Mouse (Mus musculus): ENCODE measurements around the gene Gm4131. TPM values are rescaled to one million over a fixed set of nuclear protein-coding genes. Genes with fewer than 3 reads are reported as not detected.

The Gm4131 gene
- polyA plus RNA-seq, 1 experiment from 2014 or later, result not detected

- 73% methylated on average over 8 of the region's 8 CpGs for WGBS
Observed at GRCm38 (mm10) chr14:62575862-62576261, 9.1 kb upstream of the Gm4131 start.

GRCm38 (mm10) chr14:62574906-62575305 is 8.2 kb upstream of the Gm4131 start:
- H3K9me3 ChIP-seq (ENCODE audit: control insufficient read depth, low read length), result no peaks in the 10 kb centered on the region
- H3K4me2 ChIP-seq (ENCODE audit: low read depth, low read length), result no peak overlapping the region
- no peak overlapping the region for H3K4me3 ChIP-seq (ENCODE audit: low read length)
- H3K9ac ChIP-seq (ENCODE audit: low read depth, low read length), result no peak overlapping the region
- H3K4me1 ChIP-seq (ENCODE audit: control insufficient read depth, insufficient read depth, low read length), result peaks cover 8% of the 10 kb centered on the region
- no peak for ATAC-seq
- WGBS, result 65% methylated on average over 6 of the region's 6 CpGs
- H3K27me3 ChIP-seq (replicated peaks; ENCODE audit: control insufficient read depth, insufficient read depth, low read length), result no peaks in the 10 kb centered on the region
- H3K36me3 ChIP-seq (ENCODE audit: control insufficient read depth, insufficient read depth, low read length), result no peaks in the 10 kb centered on the region
- H3K27ac ChIP-seq (ENCODE audit: low read length), result no peak overlapping the region

More at GRCm38 (mm10) chr14:62575862-62576261, 9.1 kb upstream of the Gm4131 start:
- H3K4me3 ChIP-seq (ENCODE audit: low read length), result no peak overlapping the region
- no peaks in the 10 kb centered on the region for H3K9me3 ChIP-seq (ENCODE audit: control insufficient read depth, low read length)
- no peaks in the 10 kb centered on the region for H3K36me3 ChIP-seq (ENCODE audit: control insufficient read depth, insufficient read depth, low read length)
- H3K4me2 ChIP-seq (ENCODE audit: low read depth, low read length), result no peak overlapping the region
- ATAC-seq, result no peak
- no peak overlapping the region for H3K27ac ChIP-seq (ENCODE audit: low read length)
- H3K9ac ChIP-seq (ENCODE audit: low read depth, low read length), result no peak overlapping the region
- peaks cover 3% of the 10 kb centered on the region for H3K4me1 ChIP-seq (ENCODE audit: control insufficient read depth, insufficient read depth, low read length)
- no peaks in the 10 kb centered on the region for H3K27me3 ChIP-seq (replicated peaks; ENCODE audit: control insufficient read depth, insufficient read depth, low read length)

- Histone ChIP-seq H3K36me3 (ENCODE audit: control insufficient read depth, insufficient read depth, low read length) (no peaks in the 10 kb centered on the region), H3K9ac (ENCODE audit: low read depth, low read length) (no peak overlapping the region), H3K4me1 (ENCODE audit: control insufficient read depth, insufficient read depth, low read length) (peaks cover 11% of the 10 kb centered on the region), H3K4me2 (ENCODE audit: low read depth, low read length) (no peak overlapping the region), H3K27ac (ENCODE audit: low read length) (no peak overlapping the region), H3K27me3 (replicated peaks; ENCODE audit: control insufficient read depth, insufficient read depth, low read length) (no peaks in the 10 kb centered on the region), H3K9me3 (ENCODE audit: control insufficient read depth, low read length) (no peaks in the 10 kb centered on the region), H3K4me3 (ENCODE audit: low read length) (no peak overlapping the region)
- 22% methylated on average over 2 of the region's 3 CpGs for WGBS
- peak; percentile 36; the same call in 1 of the 2 replicates for ATAC-seq
Observed at GRCm38 (mm10) chr14:62573454-62573853, 6.7 kb upstream of the Gm4131 start.

GRCm38 (mm10) chr14:62570299-62570698 is 3.6 kb upstream of the Gm4131 start:
- Histone ChIP-seq H3K4me3 (ENCODE audit: low read length) (no peak overlapping the region), H3K9me3 (ENCODE audit: control insufficient read depth, low read length) (no peaks in the 10 kb centered on the region), H3K36me3 (ENCODE audit: control insufficient read depth, insufficient read depth, low read length) (no peaks in the 10 kb centered on the region), H3K4me1 (ENCODE audit: control insufficient read depth, insufficient read depth, low read length) (peaks cover 11% of the 10 kb centered on the region), H3K27ac (ENCODE audit: low read length) (peak overlapping the region; percentile 60), H3K27me3 (replicated peaks; ENCODE audit: control insufficient read depth, insufficient read depth, low read length) (no peaks in the 10 kb centered on the region), H3K4me2 (ENCODE audit: low read depth, low read length) (no peak overlapping the region), H3K9ac (ENCODE audit: low read depth, low read length) (no peak overlapping the region)
- ATAC-seq, result peak; percentile 95
- 35% methylated on average over 4 of the region's 4 CpGs for WGBS

- Histone ChIP-seq H3K4me1 (ENCODE audit: control insufficient read depth, insufficient read depth, low read length) (peaks cover 11% of the 10 kb centered on the region), H3K27ac (ENCODE audit: low read length) (peak overlapping the region; percentile 60; the same call in 1 of the 2 replicates), H3K36me3 (ENCODE audit: control insufficient read depth, insufficient read depth, low read length) (no peaks in the 10 kb centered on the region), H3K27me3 (replicated peaks; ENCODE audit: control insufficient read depth, insufficient read depth, low read length) (no peaks in the 10 kb centered on the region), H3K9ac (ENCODE audit: low read depth, low read length) (no peak overlapping the region), H3K4me3 (ENCODE audit: low read length) (no peak overlapping the region), H3K4me2 (ENCODE audit: low read depth, low read length) (no peak overlapping the region), H3K9me3 (ENCODE audit: control insufficient read depth, low read length) (no peaks in the 10 kb centered on the region)
- WGBS, result 82% methylated on average over 5 of the region's 5 CpGs
- no peak for ATAC-seq
Observed at GRCm38 (mm10) chr14:62569463-62569862, 2.7 kb upstream of the Gm4131 start.

GRCm38 (mm10) chr14:62563679-62564078 is 3.0 kb downstream of the Gm4131 start:
- no peak overlapping the region for H3K9ac ChIP-seq (ENCODE audit: low read depth, low read length)
- H3K27me3 ChIP-seq (replicated peaks; ENCODE audit: control insufficient read depth, insufficient read depth, low read length), result 0 out of 2 replicates have a peak, but pooled peaks cover 2% of the 10 kb centered on the region
- H3K4me1 ChIP-seq (ENCODE audit: control insufficient read depth, insufficient read depth, low read length), result no peaks in the 10 kb centered on the region
- H3K9me3 ChIP-seq (ENCODE audit: control insufficient read depth, low read length), result no peaks in the 10 kb centered on the region
- 71% methylated on average over 7 of the region's 7 CpGs for WGBS
- no peaks in the 10 kb centered on the region for H3K36me3 ChIP-seq (ENCODE audit: control insufficient read depth, insufficient read depth, low read length)
- H3K27ac ChIP-seq (ENCODE audit: low read length), result no peak overlapping the region
- no peak for ATAC-seq
- no peak overlapping the region for H3K4me2 ChIP-seq (ENCODE audit: low read depth, low read length)
- H3K4me3 ChIP-seq (ENCODE audit: low read length), result no peak overlapping the region

GRCm38 (mm10) chr14:62561875-62562748 is 4.6 kb downstream of the Gm4131 start:
- Histone ChIP-seq H3K9me3 (ENCODE audit: control insufficient read depth, low read length) (no peaks in the 10 kb centered on the region), H3K36me3 (ENCODE audit: control insufficient read depth, insufficient read depth, low read length) (no peaks in the 10 kb centered on the region), H3K27ac (ENCODE audit: low read length) (no peak overlapping the region), H3K4me2 (ENCODE audit: low read depth, low read length) (no peak overlapping the region), H3K4me1 (ENCODE audit: control insufficient read depth, insufficient read depth, low read length) (no peaks in the 10 kb centered on the region; the same call in 1 of the 2 replicates), H3K4me3 (ENCODE audit: low read length) (no peak overlapping the region), H3K9ac (ENCODE audit: low read depth, low read length) (no peak overlapping the region), H3K27me3 (replicated peaks; ENCODE audit: control insufficient read depth, insufficient read depth, low read length) (peaks cover 2% of the 10 kb centered on the region; the same call in 1 of the 2 replicates)
- 51% methylated on average over 17 of the region's 17 CpGs for WGBS
- ATAC-seq, result no peak

- no peak overlapping the region for H3K27ac ChIP-seq (ENCODE audit: low read length)
- H3K9me3 ChIP-seq (ENCODE audit: control insufficient read depth, low read length), result no peaks in the 10 kb centered on the region
- no peak overlapping the region for H3K4me2 ChIP-seq (ENCODE audit: low read depth, low read length)
- ATAC-seq, result no peak
- 78% methylated on average over 3 of the region's 3 CpGs for WGBS
- H3K4me1 ChIP-seq (ENCODE audit: control insufficient read depth, insufficient read depth, low read length), result no peaks in the 10 kb centered on the region; the same call in 1 of the 2 replicates
- no peak overlapping the region for H3K9ac ChIP-seq (ENCODE audit: low read depth, low read length)
- H3K27me3 ChIP-seq (replicated peaks; ENCODE audit: control insufficient read depth, insufficient read depth, low read length), result peaks cover 12% of the 10 kb centered on the region; the same call in 1 of the 2 replicates
- H3K4me3 ChIP-seq (ENCODE audit: low read length), result no peak overlapping the region
- H3K36me3 ChIP-seq (ENCODE audit: control insufficient read depth, insufficient read depth, low read length), result no peaks in the 10 kb centered on the region
Observed at GRCm38 (mm10) chr14:62557111-62557510, 9.6 kb downstream of the Gm4131 start.

GRCm38 (mm10) chr14:62555840-62556810 is 10.6 kb downstream of the Gm4131 start:
- Histone ChIP-seq H3K9me3 (ENCODE audit: control insufficient read depth, low read length) (no peaks in the 10 kb centered on the region), H3K4me1 (ENCODE audit: control insufficient read depth, insufficient read depth, low read length) (no peaks in the 10 kb centered on the region; the same call in 1 of the 2 replicates), H3K36me3 (ENCODE audit: control insufficient read depth, insufficient read depth, low read length) (no peaks in the 10 kb centered on the region), H3K9ac (ENCODE audit: low read depth, low read length) (peak overlapping the region; percentile 67), H3K4me3 (ENCODE audit: low read length) (peak overlapping the region; percentile 57), H3K4me2 (ENCODE audit: low read depth, low read length) (peak overlapping the region; percentile 90), H3K27me3 (replicated peaks; ENCODE audit: control insufficient read depth, insufficient read depth, low read length) (peaks cover 12% of the 10 kb centered on the region; the same call in 1 of the 2 replicates), H3K27ac (ENCODE audit: low read length) (no peak overlapping the region)
- ATAC-seq, result peak; percentile 29; the same call in 1 of the 2 replicates
- 13% methylated on average over 38 of the region's 38 CpGs for WGBS
